Mouse (Mus musculus): Measurements from ENCODE around the gene Abhd5. TPM values are rescaled to one million over a fixed set of nuclear protein-coding genes. Genes with fewer than 3 reads are reported as not detected.

The Abhd5 gene
- 16.3 TPM for total RNA-seq (2023)

GRCm38 (mm10) chr9:122351303-122352024 lies at the start of gene Abhd5:
Gene Abhd5 (plus strand): TSS chr9:122351608.

Other genes starting within 250 kb of the Abhd5 start
- gene Snrk, start 234.3 kb upstream of the Abhd5 start, total RNA-seq (2023), result 117 TPM
- gene Ano10, start 57.2 kb upstream of the Abhd5 start, total RNA-seq (2023), result 46.0 TPM